Mouse (Mus musculus) cerebellum, postnatal 25 days (tissue): ENCODE data around the gene Bcl2l12.

Experiments used
- DNase-seq, 2 experiments: peaks; one replicate each; pipeline ENCODE4 v3.0.0; 2021; ENCODE audit warnings: mixed read lengths in 2 of 2

Gene Bcl2l12

DNA sequence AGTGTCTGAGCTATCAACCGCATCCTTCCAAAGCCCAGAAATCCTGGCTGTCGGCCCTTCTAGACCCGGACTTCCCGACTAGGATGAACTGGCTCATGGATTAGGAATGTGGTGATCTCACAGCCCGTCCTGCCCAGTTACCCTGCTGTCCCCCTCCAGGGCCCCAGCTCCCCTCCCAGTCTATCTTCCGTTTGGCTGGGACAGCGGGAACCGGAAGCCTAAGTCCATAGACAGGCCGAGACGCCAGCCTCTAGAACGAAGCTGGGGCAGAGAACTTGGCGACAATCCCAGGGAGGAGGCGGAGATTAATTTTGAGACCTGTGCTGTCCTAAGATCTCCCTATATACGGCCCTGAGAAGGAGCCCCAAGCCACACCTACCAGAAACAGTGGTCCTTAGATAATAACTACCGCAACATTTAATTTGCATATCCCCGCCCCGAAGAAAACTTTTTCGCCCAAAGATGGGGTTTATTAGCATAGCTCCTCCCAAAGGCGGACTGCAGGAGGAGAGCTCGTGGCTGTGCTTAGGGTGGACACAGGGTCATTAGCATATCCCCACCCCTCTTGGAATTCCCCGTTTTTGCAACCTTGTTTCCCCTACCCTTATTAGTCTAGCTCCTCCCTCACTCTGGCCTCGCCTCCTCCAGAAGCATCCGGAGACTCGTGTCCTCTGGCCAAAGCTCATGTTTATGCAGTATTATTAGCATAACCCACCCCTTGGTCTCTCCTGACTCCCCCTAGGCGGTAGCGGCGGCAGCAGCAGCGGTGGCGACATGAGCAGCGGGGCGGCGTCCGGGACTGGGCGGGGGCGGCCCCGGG lies 18.9 kb upstream of the Bcl2l12 start, which contains the start of gene Rras:
Rras (plus strand) TSS at position 720 of the 820 bp plus-strand sequence.
- peak; percentile 72 to 78 for DNase-seq

DNA sequence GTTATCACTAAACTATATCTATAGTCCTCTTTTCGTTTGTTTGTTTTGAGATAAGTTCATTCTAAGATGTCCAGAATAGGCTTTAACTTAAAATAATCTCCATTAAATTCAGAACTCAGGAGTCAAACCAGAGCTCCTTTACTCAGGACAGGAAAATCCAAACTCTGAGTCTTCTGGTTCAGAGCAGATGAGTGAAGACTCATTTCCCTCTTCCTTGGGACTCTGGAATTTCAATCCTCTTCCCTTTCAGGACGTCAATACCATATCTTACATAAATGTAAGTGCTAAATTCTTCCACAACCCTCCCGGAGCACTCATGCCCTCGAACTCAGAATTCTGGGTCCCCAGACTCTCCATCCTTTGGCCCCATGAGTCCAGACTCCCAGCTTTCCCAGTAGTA lies 18.2 kb upstream of the Bcl2l12 start:
- no peak for DNase-seq

GRCm38 (mm10) chr7:45015957-45016612 lies 17.6 kb upstream of the Bcl2l12 start, which contains the start of gene Scaf1:
Gene Scaf1, minus strand, starts transcription at chr7:45016363.
- peak; percentile 99 for DNase-seq

GRCm38 (mm10) chr7:45015344-45015956 lies 16.9 kb upstream of the Bcl2l12 start:
- DNase-seq: no peak

GRCm38 (mm10) chr7:45014096-45014451 lies 15.6 kb upstream of the Bcl2l12 start:
- no peak for DNase-seq

- DNase-seq: no peak
Observed at GRCm38 (mm10) chr7:45013366-45014095, 15.0 kb upstream of the Bcl2l12 start.

- DNase-seq: no peak
Observed at GRCm38 (mm10) chr7:45012824-45013223, 14.3 kb upstream of the Bcl2l12 start.

GRCm38 (mm10) chr7:45012011-45012410 lies 13.5 kb upstream of the Bcl2l12 start:
- no peak for DNase-seq

GRCm38 (mm10) chr7:45008411-45008810 lies 9.9 kb upstream of the Bcl2l12 start:
- peak in 1 of 2 experiments; percentile 33 for DNase-seq

DNA sequence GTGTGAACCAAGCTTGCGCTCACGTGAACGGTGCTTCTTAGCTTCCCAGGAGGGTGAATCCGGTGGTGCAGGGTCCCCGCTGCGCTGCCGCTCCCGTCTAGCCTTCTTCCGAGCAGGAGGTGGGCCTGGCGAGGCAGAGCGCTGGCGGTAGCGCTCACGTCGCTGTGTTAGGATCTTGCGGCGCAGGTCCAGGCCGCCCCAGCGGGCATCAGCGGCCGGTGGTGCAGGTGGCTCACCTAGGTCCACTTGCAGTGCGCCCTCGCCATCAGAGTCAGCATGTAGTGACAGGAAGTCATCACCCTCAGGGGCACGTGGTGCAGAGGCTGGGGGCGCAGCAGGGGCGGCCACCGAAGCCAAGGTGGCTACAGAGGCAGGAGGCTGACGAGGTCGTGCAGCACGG lies 9.3 kb upstream of the Bcl2l12 start:
- peak in 1 of 2 experiments; percentile 20 for DNase-seq

DNA sequence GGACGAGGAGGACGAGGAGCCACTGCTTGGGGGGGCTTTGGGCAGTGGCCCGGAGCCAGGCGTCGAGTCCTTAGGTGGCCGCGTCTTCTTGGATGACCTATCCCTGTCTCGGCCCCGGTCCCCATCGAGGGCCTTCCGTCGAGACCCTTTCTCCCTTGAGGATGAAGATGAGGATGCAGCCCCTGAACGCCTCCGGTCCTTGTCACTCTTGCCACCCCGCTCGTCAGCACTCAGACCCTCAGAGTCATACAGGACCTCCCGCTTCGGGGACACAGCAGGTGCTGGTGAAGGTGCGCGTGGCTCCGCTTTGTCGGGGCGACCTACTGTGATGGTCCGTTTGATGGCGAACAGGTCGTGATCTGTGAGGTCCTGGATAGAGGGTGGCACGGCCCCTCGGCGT lies 8.6 kb upstream of the Bcl2l12 start:
- no peak for DNase-seq

GRCm38 (mm10) chr7:45006503-45006902 lies 8.0 kb upstream of the Bcl2l12 start:
- DNase-seq: peak in 1 of 2 experiments; percentile 17

DNA sequence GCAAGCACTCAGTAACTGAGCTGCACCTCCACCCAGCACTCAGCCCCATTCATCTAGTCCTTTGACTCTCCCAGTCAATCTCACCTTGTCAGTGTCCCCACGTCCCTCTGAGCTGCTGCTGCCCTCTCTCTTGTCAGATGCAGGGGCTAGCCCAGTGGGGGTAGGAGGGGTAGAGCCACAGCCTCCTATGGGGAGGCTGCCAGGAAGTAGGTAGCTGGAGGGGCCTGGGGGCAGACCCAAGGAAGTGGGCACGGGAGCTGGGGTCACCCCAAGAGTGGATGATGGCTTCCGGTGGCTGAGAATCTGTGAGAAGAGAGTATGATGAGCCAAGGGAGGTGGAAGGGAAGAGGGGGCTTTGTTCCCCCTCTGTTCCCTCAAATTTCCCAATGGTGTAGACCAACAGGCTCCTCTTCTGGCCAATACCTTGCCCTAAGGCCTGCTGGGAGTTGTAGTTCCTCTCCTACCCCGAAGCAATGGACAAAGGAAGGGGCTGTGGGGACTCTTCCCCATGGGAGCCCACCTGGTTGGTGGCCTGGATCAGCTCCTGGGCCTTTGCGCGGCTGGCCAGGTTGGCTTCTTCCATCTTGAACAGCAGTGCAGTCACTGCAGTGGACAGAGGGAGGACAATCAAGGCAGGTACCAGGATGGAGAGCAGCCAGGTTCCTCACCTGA lies 6.9 kb upstream of the Bcl2l12 start:
- DNase-seq: no peak

GRCm38 (mm10) chr7:45004546-45004945 lies 6.0 kb upstream of the Bcl2l12 start:
- DNase-seq: no peak

GRCm38 (mm10) chr7:45002440-45002839 lies 3.9 kb upstream of the Bcl2l12 start:
- peak; percentile 45 to 67 for DNase-seq

DNA sequence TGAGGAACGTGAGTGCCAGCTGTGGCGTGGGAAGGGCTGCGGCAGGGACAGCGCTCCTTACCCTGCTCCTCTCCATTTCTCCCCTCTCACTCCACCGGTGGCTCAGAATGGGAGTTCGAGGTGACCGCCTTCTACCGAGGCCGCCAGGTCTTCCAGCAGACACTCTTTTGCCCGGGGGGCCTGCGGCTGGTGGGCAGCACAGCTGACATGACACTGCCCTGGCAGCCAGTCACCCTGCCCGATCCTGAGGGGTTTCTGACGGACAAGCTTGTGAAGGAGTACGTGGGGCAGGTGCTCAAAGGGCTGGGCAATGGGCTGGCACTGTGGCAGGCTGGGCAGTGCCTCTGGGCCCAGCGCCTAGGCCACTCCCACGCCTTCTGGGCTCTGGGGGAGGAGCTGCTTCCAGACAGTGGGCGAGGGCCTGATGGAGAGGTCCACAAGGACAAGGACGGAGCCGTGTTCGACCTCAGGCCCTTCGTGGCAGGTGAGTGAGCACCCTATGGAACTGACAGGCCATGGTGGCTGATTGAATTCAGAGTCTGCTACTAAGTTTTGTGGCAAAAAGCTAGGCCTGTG lies 2.1 kb upstream of the Bcl2l12 start:
- no peak for DNase-seq

- DNase-seq: no peak
Observed at GRCm38 (mm10) chr7:44999753-45000152, 1.2 kb upstream of the Bcl2l12 start.

DNA sequence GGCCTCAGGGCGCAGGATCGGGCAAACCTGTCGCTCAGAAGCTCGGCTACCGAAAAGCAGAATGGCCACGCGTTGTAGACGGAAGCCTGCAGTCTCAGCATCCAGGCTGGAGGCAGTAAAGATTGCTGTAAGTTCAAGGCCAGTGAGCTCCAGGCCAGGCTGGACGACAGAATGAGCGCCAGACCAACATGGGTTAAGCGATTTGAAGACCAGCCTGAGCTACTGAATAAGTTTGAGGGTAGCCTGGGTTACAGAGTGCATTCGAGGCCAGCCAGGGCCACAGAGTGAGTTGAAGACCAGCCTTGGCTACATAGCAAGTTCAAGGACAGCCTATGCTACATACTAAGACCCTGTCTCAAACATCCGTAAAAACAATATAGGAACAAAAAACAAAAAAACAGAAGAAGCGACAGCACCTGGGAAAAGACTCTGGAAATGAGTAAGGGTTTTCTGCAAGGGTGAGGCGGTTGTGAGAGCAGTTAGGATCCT lies 528 bp downstream of the Bcl2l12 start:
- DNase-seq: no peak

DNA sequence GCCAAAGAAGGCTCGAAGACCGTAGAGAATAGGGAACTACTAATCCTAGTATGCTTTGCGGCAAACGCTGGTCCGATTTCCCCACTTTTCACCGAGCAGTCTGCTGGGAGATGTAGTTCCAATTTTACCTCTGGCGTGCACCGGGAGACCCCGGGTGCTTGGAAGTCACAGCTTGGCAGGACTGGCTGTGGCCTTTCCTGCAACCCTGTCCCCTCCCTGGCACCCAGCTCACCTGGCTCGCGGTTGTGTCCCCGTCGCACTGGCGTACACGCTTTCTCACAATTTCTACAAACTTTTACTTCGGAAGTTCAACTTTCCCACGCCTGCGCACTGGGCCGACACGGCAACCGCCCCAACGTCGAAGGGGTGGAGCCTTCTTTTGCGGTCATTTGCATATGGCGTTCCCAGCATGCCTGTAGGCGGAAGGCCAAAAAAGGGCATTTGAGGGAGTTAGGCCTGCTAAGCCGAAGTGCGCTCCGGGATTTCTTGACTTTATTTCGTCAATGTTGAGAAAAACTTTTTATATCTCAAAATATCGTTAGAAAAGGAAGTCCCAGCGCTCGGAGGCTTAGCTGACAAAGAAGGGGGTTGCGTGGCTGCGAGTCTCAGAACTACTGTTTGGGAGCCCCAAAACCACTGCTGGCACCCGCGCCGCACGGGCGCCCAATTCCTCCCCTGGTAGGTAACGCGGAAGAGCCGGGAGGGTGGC lies 1.1 kb downstream of the Bcl2l12 start, which contains the start of gene Irf3:
Irf3 (plus strand) TSS at position 418 of the 709 bp plus-strand sequence.
- DNase-seq: peak; percentile 96 to 97

DNA sequence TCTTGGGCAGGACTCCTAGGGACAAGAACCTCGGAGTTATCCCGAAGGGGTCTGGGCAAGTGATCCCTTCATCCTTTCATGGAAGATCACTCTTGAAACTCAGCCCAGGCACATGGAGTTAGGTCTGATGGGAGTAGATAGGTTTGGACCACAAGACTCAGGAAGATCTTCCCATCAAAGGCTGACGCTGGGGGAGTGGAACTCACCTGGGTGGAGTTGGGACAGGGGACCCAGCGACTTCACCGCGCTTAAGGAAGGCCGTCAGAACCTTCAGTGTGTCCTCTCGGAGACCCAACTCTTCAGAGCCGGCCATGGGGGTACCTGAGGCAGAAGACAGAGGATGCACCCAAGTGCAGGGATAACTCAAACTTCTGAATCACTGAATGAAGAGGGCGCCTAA lies 1.8 kb downstream of the Bcl2l12 start:
- DNase-seq: no peak
